Mouse (Mus musculus) neural tube, embryonic 15.5 days (tissue): ENCODE measurements around the gene Oosp1. TPM values are rescaled to one million over a fixed set of nuclear protein-coding genes. Genes with fewer than 3 reads are reported as not detected.

ENCODE experiments used
- ATAC-seq: fragments of 200-750 bp; cut with Nextera tagmentation; 2 replicates; pipeline ENCODE4 v1.8.0; 2017; ENCODE audit warnings: mild to moderate bottlenecking, moderate TSS enrichment, moderate library complexity; ENCODE audit not compliant: low FRiP score
- H3K27ac ChIP-seq: fragments of 300-500 bp; sonication (generic); replicated peaks from 2 replicates; pipeline ENCODE4 v1.5.1; 2015; ENCODE audit warnings: mild to moderate bottlenecking, inconsistent platforms
- H3K27me3 ChIP-seq: fragments of 300-500 bp; sonication (generic); replicated peaks from 2 replicates; pipeline ENCODE4 v1.6.1; 2015; ENCODE audit warnings: inconsistent platforms
- H3K36me3 ChIP-seq: fragments of 300-500 bp; sonication (generic); 2 replicates; pipeline ENCODE4 v1.6.1; 2015; ENCODE audit warnings: inconsistent platforms
- H3K4me1 ChIP-seq: fragments of 300-500 bp; sonication (generic); 2 replicates; pipeline ENCODE4 v1.6.1; 2015; ENCODE audit warnings: inconsistent platforms
- H3K4me2 ChIP-seq: fragments of 300-500 bp; sonication (generic); 2 replicates; pipeline ENCODE4 v1.6.1; 2015; ENCODE audit warnings: inconsistent platforms, mild to moderate bottlenecking, moderate library complexity
- H3K4me3 ChIP-seq: fragments of 300-500 bp; sonication (generic); replicated peaks from 2 replicates; pipeline ENCODE4 v1.5.1; 2015; ENCODE audit warnings: mild to moderate bottlenecking, inconsistent platforms
- H3K9ac ChIP-seq: fragments of 300-500 bp; sonication (generic); replicated peaks from 2 replicates; pipeline ENCODE4 v1.6.1; 2015; ENCODE audit warnings: mild to moderate bottlenecking, inconsistent platforms
- H3K9me3 ChIP-seq: fragments of 300-500 bp; sonication (generic); replicated peaks from 2 replicates; pipeline ENCODE4 v1.6.1; 2016; ENCODE audit warnings: inconsistent platforms
- WGBS: fragments of 180-500 bp; shearing (Covaris S2); methylation state at CpG from one replicate; pipeline ENCODE4 v1.1.7; 2015; ENCODE audit warnings: mixed read lengths; 5-methylcytosine and 5-hydroxymethylcytosine counted together
- polyA plus RNA-seq: library from polyadenylated mRNA; unstranded; fragments of >200 nt; fragmentation: Nextera tagmentation; extraction: Ambion mirVana; gene quantifications from 2 replicates; pipeline ENCODE4 v1.2.1, GENCODE M21; 2015

The Oosp1 gene
- polyA plus RNA-seq, 1 experiment from 2014 or later: not detected

DNA sequence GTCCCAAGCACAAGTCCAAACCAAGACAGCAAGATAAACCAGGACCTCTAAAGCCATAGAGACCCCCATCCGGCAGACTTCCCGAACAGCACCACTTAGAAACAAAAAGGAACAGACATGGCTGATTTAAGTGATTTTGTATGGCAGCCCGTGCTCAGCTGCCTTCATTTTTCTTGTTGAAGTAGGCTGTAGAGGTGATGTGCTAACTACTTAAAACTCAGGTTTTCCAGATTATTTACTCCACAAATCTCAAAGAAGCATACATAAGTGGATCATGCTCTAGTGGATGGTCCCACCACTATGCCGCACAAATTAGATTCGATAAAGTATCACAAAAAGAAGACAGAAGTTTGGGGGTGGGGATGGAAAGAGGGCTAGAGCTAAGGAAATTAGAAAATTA lies 30.5 kb downstream of the Oosp1 start, which contains the start of gene Oosp2:
Oosp2 (minus strand) TSS at position 101 of the 400 bp plus-strand sequence.
- Histone ChIP-seq H3K4me3 (no peak within 1 kb of the TSS), H3K4me2 (no peak within 1 kb of the TSS), H3K27me3 (no peaks in the 10 kb centered on the region), H3K9ac (no peak within 1 kb of the TSS), H3K9me3 (no peaks in the 10 kb centered on the region), H3K27ac (no peak within 1 kb of the TSS), H3K4me1 (no peaks in the 10 kb centered on the region), H3K36me3 (no peaks in the 10 kb centered on the region)
- 90% methylated on average over 5 of the region's 5 CpGs for WGBS
- no peak for ATAC-seq

DNA sequence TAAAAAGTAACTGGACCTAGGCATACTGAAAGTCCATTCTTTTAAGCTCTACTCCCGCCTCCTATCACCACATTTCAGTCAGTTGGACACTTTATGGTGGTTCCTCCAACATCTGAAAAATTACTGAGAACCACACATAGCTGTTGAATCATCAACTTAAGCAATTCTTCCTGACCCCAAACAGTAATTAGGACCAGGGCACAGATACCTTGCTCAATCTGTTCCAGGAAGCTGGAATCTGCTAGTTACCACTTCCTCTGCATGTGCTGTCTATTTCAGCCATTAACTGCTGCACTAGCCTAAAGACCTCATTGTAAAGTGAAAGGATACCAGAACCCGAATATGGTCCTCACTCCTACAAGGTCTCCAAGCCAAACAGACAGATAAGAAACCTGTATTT lies 31.8 kb downstream of the Oosp1 start:
- H3K4me1 ChIP-seq: no peaks in the 10 kb centered on the region
- no peak overlapping the region for H3K4me3 ChIP-seq
- WGBS: 76% methylated on average over 2 of the region's 2 CpGs
- H3K9me3 ChIP-seq: no peaks in the 10 kb centered on the region
- no peaks in the 10 kb centered on the region for H3K27me3 ChIP-seq
- no peaks in the 10 kb centered on the region for H3K36me3 ChIP-seq
- H3K27ac ChIP-seq: no peak overlapping the region
- H3K4me2 ChIP-seq: no peak overlapping the region
- ATAC-seq: no peak
- no peak overlapping the region for H3K9ac ChIP-seq

DNA sequence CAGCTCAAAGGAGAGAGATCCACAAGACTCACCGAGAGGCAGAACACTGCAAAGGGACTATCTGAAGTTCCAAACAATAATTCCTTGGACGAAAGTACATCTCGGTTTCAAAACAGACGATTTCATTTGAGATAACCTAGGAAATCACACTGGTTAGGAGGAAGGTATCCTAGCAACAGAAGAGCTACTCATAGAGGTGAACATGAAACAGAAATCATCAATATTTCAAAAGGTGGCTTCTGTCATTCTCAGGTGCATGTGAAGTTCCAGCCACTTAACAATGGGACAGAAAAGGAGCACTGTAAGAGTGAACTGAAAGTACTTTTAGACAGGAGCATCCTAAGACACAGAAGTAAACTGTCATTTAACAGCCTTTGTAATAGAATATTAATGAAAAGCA lies 41.4 kb downstream of the Oosp1 start:
- no peaks in the 10 kb centered on the region for H3K27me3 ChIP-seq
- WGBS: 90% methylated on average over 4 of the region's 4 CpGs
- H3K9ac ChIP-seq: no peak overlapping the region
- no peaks in the 10 kb centered on the region for H3K36me3 ChIP-seq
- no peak for ATAC-seq
- no peak overlapping the region for H3K27ac ChIP-seq
- H3K4me2 ChIP-seq: no peak overlapping the region
- H3K4me3 ChIP-seq: no peak overlapping the region
- no peaks in the 10 kb centered on the region for H3K9me3 ChIP-seq
- H3K4me1 ChIP-seq: no peaks in the 10 kb centered on the region

DNA sequence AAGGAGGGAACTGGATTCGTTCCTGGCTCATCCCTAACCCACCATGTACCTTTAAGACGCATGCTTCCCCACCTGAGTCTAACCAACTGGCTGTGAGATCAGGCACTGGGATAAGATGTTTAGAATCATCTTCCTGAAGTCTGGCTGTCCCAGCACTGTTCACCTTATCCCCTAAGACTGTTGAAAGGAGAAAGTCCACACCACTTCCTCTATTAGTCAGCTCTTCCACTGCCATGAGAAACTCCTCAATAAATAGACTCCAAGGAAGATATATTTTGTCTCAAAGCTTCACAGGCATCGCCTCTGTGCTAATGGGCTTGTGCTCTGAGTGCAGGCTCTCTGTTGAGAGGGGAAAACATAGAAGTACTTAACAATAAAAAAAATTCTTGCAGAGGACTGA lies 44.8 kb downstream of the Oosp1 start:
- WGBS: 85% methylated on average over 3 of the region's 3 CpGs
- no peaks in the 10 kb centered on the region for H3K27me3 ChIP-seq
- no peaks in the 10 kb centered on the region for H3K9me3 ChIP-seq
- H3K4me3 ChIP-seq: no peak overlapping the region
- no peak overlapping the region for H3K9ac ChIP-seq
- no peak overlapping the region for H3K4me2 ChIP-seq
- no peak overlapping the region for H3K27ac ChIP-seq
- ATAC-seq: no peak
- no peaks in the 10 kb centered on the region for H3K36me3 ChIP-seq
- H3K4me1 ChIP-seq: no peaks in the 10 kb centered on the region

DNA sequence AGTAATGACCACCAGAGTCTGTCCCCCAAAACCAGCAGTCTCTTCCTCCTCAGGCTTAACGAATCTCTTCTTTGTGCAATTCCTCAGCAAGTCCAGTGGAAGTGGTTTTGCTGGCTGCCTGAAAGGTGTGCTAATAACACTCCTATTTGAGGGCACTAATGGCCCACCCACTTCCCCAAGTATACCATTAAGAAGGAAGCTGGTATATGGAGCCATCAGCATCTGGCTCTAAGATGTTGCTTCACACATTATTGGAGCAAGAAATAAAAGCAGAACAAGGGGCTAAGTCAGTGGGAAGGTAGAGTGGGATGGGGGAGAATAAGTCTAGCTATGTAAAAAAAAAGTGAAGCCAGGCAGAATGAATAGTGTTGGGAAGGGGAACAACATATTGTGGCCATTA lies 50.2 kb downstream of the Oosp1 start, which contains the start of gene Ms4a3:
Ms4a3 (minus strand) TSS at position 120 of the 400 bp plus-strand sequence.
- H3K4me2 ChIP-seq: no peak within 1 kb of the TSS
- no peaks in the 10 kb centered on the region for H3K27me3 ChIP-seq
- H3K4me3 ChIP-seq: no peak within 1 kb of the TSS
- no peaks in the 10 kb centered on the region for H3K9me3 ChIP-seq
- 80% methylated on average over 1 of the region's 1 CpGs for WGBS
- H3K27ac ChIP-seq: no peak within 1 kb of the TSS
- no peaks in the 10 kb centered on the region for H3K36me3 ChIP-seq
- ATAC-seq: no peak
- H3K9ac ChIP-seq: no peak within 1 kb of the TSS
- no peaks in the 10 kb centered on the region for H3K4me1 ChIP-seq

DNA sequence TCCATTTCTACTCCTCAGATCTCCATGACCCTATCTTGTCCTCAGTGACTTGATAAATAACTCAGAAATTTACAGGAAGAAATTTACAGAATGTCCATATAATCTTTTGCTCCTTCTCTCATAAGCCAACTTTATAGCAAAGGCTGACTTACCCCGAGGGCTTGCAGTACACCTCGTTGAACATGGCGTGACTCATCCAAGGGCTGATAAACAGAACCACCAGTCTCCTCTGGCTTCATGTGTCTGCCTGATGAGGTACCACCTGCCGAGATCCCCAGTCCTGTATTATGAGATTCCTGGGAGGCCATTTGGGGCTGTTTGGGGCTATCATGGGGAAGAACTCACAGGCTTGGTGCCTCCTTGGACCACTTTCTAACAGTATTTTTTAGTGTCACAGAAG lies 51.9 kb downstream of the Oosp1 start:
- Histone ChIP-seq H3K9me3 (no peaks in the 10 kb centered on the region), H3K4me3 (no peak overlapping the region), H3K4me2 (no peak overlapping the region), H3K27me3 (no peaks in the 10 kb centered on the region), H3K9ac (no peak overlapping the region), H3K4me1 (no peaks in the 10 kb centered on the region), H3K36me3 (no peaks in the 10 kb centered on the region), H3K27ac (no peak overlapping the region)
- no peak for ATAC-seq
- WGBS: 85% methylated on average over 4 of the region's 4 CpGs

DNA sequence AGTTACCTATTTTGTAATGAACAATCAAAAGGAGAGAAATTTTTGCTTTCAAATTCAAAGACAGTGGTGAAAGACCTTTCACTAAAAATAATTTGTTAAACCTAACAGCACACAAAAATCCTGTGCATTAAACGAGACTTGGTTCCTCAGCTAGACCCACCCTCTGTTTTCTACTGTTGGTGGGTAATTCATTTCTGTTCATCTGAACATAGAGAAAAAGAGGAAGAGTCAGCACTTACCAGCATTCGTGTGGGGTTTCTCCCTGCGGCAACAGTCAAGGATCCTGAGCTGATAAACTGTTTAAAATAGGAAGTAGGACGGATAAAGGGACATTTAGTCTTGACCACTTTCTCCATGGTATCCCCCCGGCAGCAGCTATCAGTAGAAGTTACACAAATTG lies 55.4 kb downstream of the Oosp1 start:
- 90% methylated on average over 5 of the region's 5 CpGs for WGBS
- Histone ChIP-seq H3K27me3 (no peaks in the 10 kb centered on the region), H3K36me3 (no peaks in the 10 kb centered on the region), H3K9ac (no peak overlapping the region), H3K27ac (no peak overlapping the region), H3K4me3 (no peak overlapping the region), H3K9me3 (no peaks in the 10 kb centered on the region), H3K4me2 (no peak overlapping the region), H3K4me1 (no peaks in the 10 kb centered on the region)
- ATAC-seq: no peak

DNA sequence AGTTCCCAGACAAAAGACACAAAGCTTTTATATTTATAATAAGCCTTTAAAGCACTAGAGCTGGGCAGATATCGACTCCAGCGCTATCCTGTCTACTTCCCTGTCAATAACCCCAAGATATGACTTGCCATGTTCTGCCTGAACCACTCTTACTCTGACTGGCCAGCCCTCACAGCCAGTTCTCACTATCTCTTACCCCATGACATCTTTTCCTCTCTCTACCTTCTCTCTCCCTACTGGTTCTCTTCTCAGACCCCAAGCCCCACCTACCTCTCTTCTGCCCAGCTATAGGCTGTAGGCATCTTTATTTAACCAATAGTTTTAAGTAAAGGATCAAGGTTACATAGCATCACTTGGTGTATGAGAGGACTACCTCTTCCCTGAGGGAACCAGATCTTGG lies 56.6 kb downstream of the Oosp1 start:
- Histone ChIP-seq H3K27me3 (no peaks in the 10 kb centered on the region), H3K4me1 (no peaks in the 10 kb centered on the region), H3K4me2 (no peak overlapping the region), H3K9ac (no peak overlapping the region), H3K27ac (no peak overlapping the region), H3K4me3 (no peak overlapping the region), H3K36me3 (no peaks in the 10 kb centered on the region), H3K9me3 (no peaks in the 10 kb centered on the region)
- ATAC-seq: no peak
- WGBS: 81% methylated on average over 2 of the region's 2 CpGs

DNA sequence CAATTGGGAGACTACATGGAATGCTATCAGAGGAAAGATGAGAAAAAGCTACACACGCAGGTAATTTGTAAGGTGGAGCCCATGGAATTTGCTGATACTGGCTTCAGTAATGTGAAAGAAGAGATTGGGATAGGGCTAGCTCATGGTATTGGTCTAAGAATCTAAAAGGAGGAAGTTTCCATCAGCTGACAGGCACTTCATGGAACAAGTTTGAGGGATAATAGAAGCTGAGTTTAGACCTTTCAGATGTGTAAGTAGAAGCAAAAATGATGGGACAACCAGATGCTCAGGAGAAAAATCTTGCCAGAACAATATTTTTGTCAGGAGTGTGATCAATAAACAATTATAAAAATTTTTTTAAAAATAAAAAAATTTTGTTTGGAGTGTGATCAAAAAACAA lies 57.2 kb downstream of the Oosp1 start:
- no peaks in the 10 kb centered on the region for H3K36me3 ChIP-seq

DNA sequence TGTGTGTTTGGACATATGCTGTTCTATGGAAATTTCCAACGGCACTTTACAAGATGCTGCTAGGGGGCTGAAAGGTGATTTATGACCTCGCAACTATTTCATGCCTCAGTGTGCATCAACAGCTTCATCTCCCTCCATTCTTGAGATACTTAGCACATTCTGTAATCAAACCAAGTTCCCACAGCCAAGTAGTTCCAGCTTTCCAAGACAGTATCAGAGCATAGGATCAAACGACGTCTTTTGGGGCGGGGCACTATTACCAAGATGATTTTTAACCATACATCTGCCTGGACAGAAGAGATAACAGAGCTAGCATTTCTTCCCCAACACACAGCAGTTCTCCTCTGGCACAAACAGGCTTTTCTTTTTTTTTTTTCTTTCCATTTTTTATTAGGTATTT lies 65.7 kb downstream of the Oosp1 start:
- no peak overlapping the region for H3K4me2 ChIP-seq

More for the DNA sequence above, 57.2 kb downstream of the Oosp1 start:
- no peak overlapping the region for H3K4me3 ChIP-seq
- no peaks in the 10 kb centered on the region for H3K9me3 ChIP-seq
- no peak overlapping the region for H3K27ac ChIP-seq
- no peaks in the 10 kb centered on the region for H3K4me1 ChIP-seq
- H3K27me3 ChIP-seq: no peaks in the 10 kb centered on the region
- no peak for ATAC-seq
- H3K4me2 ChIP-seq: no peak overlapping the region
- no peak overlapping the region for H3K9ac ChIP-seq
- 88% methylated on average over 1 of the region's 1 CpGs for WGBS

DNA sequence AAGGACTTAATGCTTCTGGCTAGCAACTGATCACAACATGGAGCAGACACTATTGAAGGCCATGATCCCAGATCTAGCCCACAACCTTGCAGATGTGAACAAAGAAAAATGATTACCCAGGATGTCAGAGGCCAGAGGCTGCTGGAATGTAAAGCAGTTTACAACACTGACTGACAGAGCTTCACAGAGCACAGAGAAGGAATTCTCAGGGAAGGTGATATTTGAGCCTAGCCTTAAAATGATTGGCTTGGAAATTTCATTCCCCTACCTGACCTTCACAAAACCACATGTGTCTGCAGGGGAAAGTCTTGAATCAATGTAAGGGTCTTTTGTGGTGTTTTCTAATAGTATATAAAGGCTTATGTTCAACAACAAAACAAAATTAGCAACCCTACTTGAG lies 66.2 kb downstream of the Oosp1 start:
- no peaks in the 10 kb centered on the region for H3K36me3 ChIP-seq
- H3K27ac ChIP-seq: no peak overlapping the region
- no peak overlapping the region for H3K4me3 ChIP-seq
- H3K9ac ChIP-seq: no peak overlapping the region
- H3K27me3 ChIP-seq: no peaks in the 10 kb centered on the region
- no peak overlapping the region for H3K4me2 ChIP-seq
- no peaks in the 10 kb centered on the region for H3K4me1 ChIP-seq
- H3K9me3 ChIP-seq: no peaks in the 10 kb centered on the region
- no peak for ATAC-seq

More for the DNA sequence above, 65.7 kb downstream of the Oosp1 start:
- no peak overlapping the region for H3K9ac ChIP-seq
- 68% methylated on average over 5 of the region's 5 CpGs for WGBS
- no peaks in the 10 kb centered on the region for H3K36me3 ChIP-seq
- no peaks in the 10 kb centered on the region for H3K27me3 ChIP-seq
- H3K4me1 ChIP-seq: no peaks in the 10 kb centered on the region
- H3K27ac ChIP-seq: no peak overlapping the region
- no peak overlapping the region for H3K4me3 ChIP-seq
- no peak for ATAC-seq
- no peaks in the 10 kb centered on the region for H3K9me3 ChIP-seq

DNA sequence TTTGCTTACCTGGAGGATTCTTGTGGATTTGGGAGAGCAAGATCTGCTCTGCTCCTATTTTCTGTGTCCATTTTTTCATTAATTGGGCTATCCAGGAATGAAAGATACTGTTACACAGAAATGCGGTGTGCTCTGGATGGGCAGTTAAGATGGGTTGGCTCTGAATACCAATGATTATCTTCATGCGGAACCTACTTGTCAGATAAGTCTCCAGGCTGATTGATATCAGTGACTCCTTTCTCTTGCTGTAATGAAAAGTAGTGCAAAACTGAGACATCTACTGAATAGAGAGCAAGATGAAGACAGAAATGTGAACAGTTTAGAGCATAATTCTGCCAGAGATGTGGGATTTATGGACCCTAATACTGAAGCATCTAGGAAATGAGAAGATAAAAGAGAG lies 67.4 kb downstream of the Oosp1 start, which contains the start of gene Ms4a2:
Ms4a2 (minus strand) TSS at position 169 of the 400 bp plus-strand sequence.
- H3K27ac ChIP-seq: no peak within 1 kb of the TSS
- 79% methylated on average over 2 of the region's 2 CpGs for WGBS
- no peaks in the 10 kb centered on the region for H3K9me3 ChIP-seq
- no peaks in the 10 kb centered on the region for H3K27me3 ChIP-seq
- no peaks in the 10 kb centered on the region for H3K4me1 ChIP-seq
- no peak for ATAC-seq
- no peak within 1 kb of the TSS for H3K9ac ChIP-seq
- no peak within 1 kb of the TSS for H3K4me2 ChIP-seq
- no peak within 1 kb of the TSS for H3K4me3 ChIP-seq
- no peaks in the 10 kb centered on the region for H3K36me3 ChIP-seq

DNA sequence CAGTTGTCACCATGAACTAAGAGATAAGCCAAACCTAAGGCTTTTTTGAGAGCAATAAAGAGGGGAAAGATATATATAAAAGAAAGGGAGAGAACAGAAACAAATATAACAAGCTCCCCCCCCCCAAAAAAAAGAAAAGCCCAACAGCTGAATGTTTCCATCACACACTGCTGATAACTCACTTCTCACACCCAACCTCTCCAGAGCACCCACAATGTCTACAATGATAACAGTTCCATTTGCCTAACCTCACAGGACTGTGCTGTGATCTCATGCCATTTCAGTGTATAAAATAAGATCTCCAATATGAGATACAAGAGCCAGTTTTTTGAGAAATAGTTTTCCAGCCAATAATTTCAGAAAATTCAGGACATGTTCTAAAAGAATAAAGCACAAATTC lies 73.0 kb downstream of the Oosp1 start:
- Histone ChIP-seq H3K27me3 (no peaks in the 10 kb centered on the region), H3K36me3 (no peaks in the 10 kb centered on the region), H3K9ac (no peak overlapping the region), H3K4me2 (no peak overlapping the region), H3K4me1 (no peaks in the 10 kb centered on the region), H3K27ac (no peak overlapping the region), H3K4me3 (no peak overlapping the region), H3K9me3 (no peaks in the 10 kb centered on the region)
- no peak for ATAC-seq
